Mouse (Mus musculus) stomach, embryonic 15.5 days (tissue): ENCODE results near the gene Doc2b. TPM values are rescaled to one million over a fixed set of nuclear protein-coding genes. Genes with fewer than 3 reads are reported as not detected.
"Not testable (repeated sequence)": the region's sequence is repeated elsewhere in the genome, so short reads cannot be mapped to it uniquely, and the experiment has no call there.

Experiments
- ATAC-seq: fragments of 200-750 bp; cut with Nextera tagmentation; 2 replicates; pipeline ENCODE4 v1.8.0; 2017; ENCODE audit warnings: low read depth, moderate number of reproducible peaks, moderate TSS enrichment; ENCODE audit not compliant: insufficient read depth, low FRiP score
- H3K27ac ChIP-seq: fragments of 300-500 bp; sonication (generic); 2 replicates; pipeline ENCODE4 v1.5.1; 2015; ENCODE audit warnings: mild to moderate bottlenecking, inconsistent platforms
- H3K27me3 ChIP-seq: fragments of 300-500 bp; sonication (generic); replicated peaks from 2 replicates; pipeline ENCODE4 v1.6.1; 2015; ENCODE audit warnings: inconsistent platforms
- H3K36me3 ChIP-seq: fragments of 300-500 bp; sonication (generic); 2 replicates; pipeline ENCODE4 v1.6.1; 2015; ENCODE audit warnings: inconsistent platforms
- H3K4me1 ChIP-seq: fragments of 300-500 bp; sonication (generic); 2 replicates; pipeline ENCODE4 v1.6.1; 2015; ENCODE audit warnings: inconsistent platforms
- H3K4me2 ChIP-seq: fragments of 300-500 bp; sonication (generic); 2 replicates; pipeline ENCODE4 v1.6.1; 2015; ENCODE audit warnings: mild to moderate bottlenecking, inconsistent platforms
- H3K4me3 ChIP-seq: fragments of 300-500 bp; sonication (generic); replicated peaks from 2 replicates; pipeline ENCODE4 v1.5.1; 2015; ENCODE audit warnings: inconsistent platforms
- H3K9ac ChIP-seq: fragments of 300-500 bp; sonication (generic); 2 replicates; pipeline ENCODE4 v1.6.1; 2015; ENCODE audit warnings: inconsistent platforms
- H3K9me3 ChIP-seq: fragments of 300-500 bp; sonication (generic); 2 replicates; pipeline ENCODE4 v1.6.1; 2016; ENCODE audit warnings: inconsistent platforms
- WGBS: fragments of 180-500 bp; shearing (Covaris S2); methylation state at CpG from one replicate; pipeline ENCODE4 v1.1.7; 2015; 5-methylcytosine and 5-hydroxymethylcytosine counted together
- polyA plus RNA-seq: library from polyadenylated mRNA; unstranded; fragments of >200 nt; fragmentation: Nextera tagmentation; extraction: Ambion mirVana; gene quantifications from 2 replicates; pipeline ENCODE4 v1.2.1, GENCODE M21; 2015

The Doc2b gene
- polyA plus RNA-seq, 1 experiment from 2014 or later: 1.4 TPM

GRCm38 (mm10) chr11:75733227-75733940 is 62.5 kb downstream of the Doc2b start:
- Histone ChIP-seq H3K27ac (peak overlapping the region; percentile 98), H3K4me2 (peak overlapping the region; percentile 81), H3K36me3 (no peaks in the 10 kb centered on the region), H3K27me3 (no peaks in the 10 kb centered on the region), H3K9ac (peak overlapping the region; percentile 97), H3K9me3 (no peaks in the 10 kb centered on the region), H3K4me3 (peak overlapping the region; percentile 88), H3K4me1 (peaks cover 25% of the 10 kb centered on the region)
- peak; percentile 63 for ATAC-seq
- under 1% methylated on average over 44 of the region's 52 CpGs for WGBS

GRCm38 (mm10) chr11:75732434-75733226 is 63.2 kb downstream of the Doc2b start, which contains the start of gene Ywhae:
TSS of gene Ywhae (plus strand) at chr11:75732869.
- H3K36me3 ChIP-seq: no peaks in the 10 kb centered on the region
- H3K27me3 ChIP-seq: no peaks in the 10 kb centered on the region
- WGBS: under 1% methylated on average over 66 of the region's 76 CpGs
- H3K4me2 ChIP-seq: peak within 1 kb of the TSS; percentile 81
- no peaks in the 10 kb centered on the region for H3K9me3 ChIP-seq
- H3K4me1 ChIP-seq: peaks cover 25% of the 10 kb centered on the region
- peak within 1 kb of the TSS; percentile 88 for H3K4me3 ChIP-seq
- peak; percentile 92 for ATAC-seq
- peak within 1 kb of the TSS; percentile 98 for H3K27ac ChIP-seq
- peak within 1 kb of the TSS; percentile 97 for H3K9ac ChIP-seq

- H3K4me1 ChIP-seq, H3K9ac ChIP-seq, H3K27me3 ChIP-seq, H3K36me3 ChIP-seq, H3K9me3 ChIP-seq, H3K4me2 ChIP-seq, H3K27ac ChIP-seq, ATAC-seq, H3K4me3 ChIP-seq: not testable (repeated sequence)
- 88% methylated on average over 6 of the region's 6 CpGs for WGBS
Measured at GRCm38 (mm10) chr11:75727659-75728058, 68.2 kb downstream of the Doc2b start.

- Histone ChIP-seq H3K4me2 (no peak overlapping the region), H3K9ac (no peak overlapping the region), H3K27me3 (no peaks in the 10 kb centered on the region), H3K4me1 (peaks cover 7% of the 10 kb centered on the region; the same call in 1 of the 2 replicates), H3K36me3 (no peaks in the 10 kb centered on the region), H3K4me3 (no peak overlapping the region), H3K27ac (no peak overlapping the region), H3K9me3 (no peaks in the 10 kb centered on the region)
- 55% methylated on average over 2 of the region's 2 CpGs for WGBS
- ATAC-seq: no peak
Measured at GRCm38 (mm10) chr11:75727168-75727567, 68.7 kb downstream of the Doc2b start.

- ATAC-seq: no peak
- Histone ChIP-seq H3K4me1 (no peaks in the 10 kb centered on the region), H3K36me3 (no peaks in the 10 kb centered on the region), H3K27me3 (no peaks in the 10 kb centered on the region), H3K9ac (no peak overlapping the region), H3K4me3 (no peak overlapping the region), H3K4me2 (no peak overlapping the region), H3K9me3 (no peaks in the 10 kb centered on the region), H3K27ac (no peak overlapping the region)
- 59% methylated on average over 4 of the region's 4 CpGs for WGBS
Measured at GRCm38 (mm10) chr11:75722339-75722738, 73.5 kb downstream of the Doc2b start.

Other genes starting within 250 kb of the Doc2b start
- 82.4 and 83.4 TPM in 2 replicates for gene Pitpna, start 208.0 kb downstream of the Doc2b start, polyA plus RNA-seq
- gene Inpp5k, start 165.1 kb downstream of the Doc2b start, polyA plus RNA-seq: 18.9 and 20.2 TPM in 2 replicates
- 55.5 and 56.4 TPM in 2 replicates for gene Myo1c, start 145.5 kb downstream of the Doc2b start, polyA plus RNA-seq
- 108 and 116 TPM in 2 replicates for gene Crk, start 116.8 kb downstream of the Doc2b start, polyA plus RNA-seq
- 701 and 790 TPM in 2 replicates for gene Ywhae, start 63.2 kb downstream of the Doc2b start, polyA plus RNA-seq
- gene Rph3al, start 142.4 kb upstream of the Doc2b start, polyA plus RNA-seq: 12.7 and 14.5 TPM in 2 replicates
- 3.0 and 3.7 TPM in 2 replicates for gene 1700016K19Rik, start 203.9 kb upstream of the Doc2b start, polyA plus RNA-seq
- 53.8 and 54.0 TPM in 2 replicates for gene Rflnb, start 231.7 kb upstream of the Doc2b start, polyA plus RNA-seq